ENCODE assay signal across 22 mouse cellular contexts in genomic region chr10:119058493-119059020, GRCm38 (mm10).
A peak's percentile ranks its signal among the peaks of the same experiment; 100 is the strongest.
DNase-seq lines count a peak whose midpoint lies in the region; ATAC-seq and TF ChIP-seq lines count a peak whose summit lies in the region.
"Had no signal": no experiment of that assay in that cellular context is flagged by ENCODE, and none has a peak within 500 bp of the region (broad histone marks: within the 10 kb centered on the region; RNA-seq: fewer than 3 reads in every experiment).

No protein-coding gene starts in this region.

- H3K4me1 ChIP-seq in kidney, adult 2 months (ENCODE audit: control insufficient read depth, insufficient read depth, low read length), result peaks cover 4% of the 10 kb centered on the region; the same call in 1 of the 2 replicates
- H3K4me1 ChIP-seq in lung, postnatal 0 days (ENCODE audit: insufficient read depth, low read depth, low read length), result peaks cover 14% of the 10 kb centered on the region; the same call in 1 of the 2 replicates
- H3K4me1 ChIP-seq in intestine, embryonic 14.5 days (replicated peaks; ENCODE audit: control insufficient read depth, insufficient read depth, low read length), result peaks cover 12% of the 10 kb centered on the region; the same call in 1 of the 2 replicates
- no peaks in the 10 kb centered on the region for H3K4me1 ChIP-seq in stomach, embryonic 15.5 days
- H3K4me1 ChIP-seq: forebrain, embryonic 12.5 days had no signal

- no peak overlapping the region for H3K9ac ChIP-seq in lung, postnatal 0 days (replicated peaks; ENCODE audit: low read depth)
- H3K9ac ChIP-seq in intestine, embryonic 14.5 days (ENCODE audit: low read length), result no peak overlapping the region
- H3K9ac ChIP-seq in stomach, embryonic 15.5 days, result no peak overlapping the region
- H3K9ac ChIP-seq: embryonic facial prominence, embryonic 13.5 days; forebrain, embryonic 12.5 days; heart, embryonic 15.5 days; hindbrain, embryonic 15.5 days had no signal

- no peak overlapping the region for H3K27ac ChIP-seq in kidney, adult 2 months (ENCODE audit: insufficient read depth, low read depth, low read length)
- H3K27ac ChIP-seq in lung, postnatal 0 days (ENCODE audit: low read length), result no peak overlapping the region
- H3K27ac ChIP-seq in intestine, embryonic 14.5 days (ENCODE audit: low read depth), result no peak overlapping the region
- no peak overlapping the region for H3K27ac ChIP-seq in stomach, embryonic 15.5 days
- H3K27ac ChIP-seq: embryonic facial prominence, embryonic 13.5 days; forebrain, embryonic 12.5 days; heart, adult 2 months; heart, embryonic 15.5 days; hindbrain, embryonic 15.5 days had no signal

- peak; percentile 34; the same call in 1 of the 2 replicates for TF ChIP-seq EP300 in lung, postnatal 0 days (IDR thresholded peaks at IDR 0.05)

- ATAC-seq in lung, postnatal 0 days, result no peak; the same call in 1 of the 2 replicates
- peak; percentile 75; the same call in 1 of the 2 replicates for ATAC-seq in intestine, embryonic 14.5 days (replicated peaks; ENCODE audit: low FRiP score, low TSS enrichment, low read depth)
- 0 out of 2 replicates have a peak, but pooled peaks have one; percentile 43 for ATAC-seq in stomach, embryonic 15.5 days (ENCODE audit: insufficient read depth, low FRiP score, low read depth)
- ATAC-seq: forebrain, embryonic 16.5 days had no signal

- DNase-seq in kidney, adult 2 months, result peak; percentile 21
- DNase-seq in kidney, adult 11 months, result no peak
- peak; percentile 27 for DNase-seq in lung, postnatal 0 days (ENCODE audit: low spot score)
- DNase-seq in lung, postnatal 10 days, result no peak
- no peak for DNase-seq in intestine, embryonic 14.5 days (ENCODE audit: low spot score)
- no peak for DNase-seq in left cerebral cortex, postnatal 36 days (ENCODE audit: low spot score in 2 of 2)
- no peak for DNase-seq in gastrocnemius, postnatal 25 days
- DNase-seq: adrenal gland, adult 2 months; adrenal gland, postnatal 25 days; cerebellum, adult 11 months; cerebellum, adult 8-10 months; cerebellum, postnatal 25 days; gastrocnemius, postnatal 10 days; heart, adult 2 months; heart, postnatal 36 days had no signal

- H3K4me2 ChIP-seq in lung, postnatal 0 days (replicated peaks; ENCODE audit: low read depth, low read length), result no peak overlapping the region
- H3K4me2 ChIP-seq in intestine, embryonic 14.5 days (ENCODE audit: low read length), result no peak overlapping the region
- H3K4me2 ChIP-seq in stomach, embryonic 15.5 days, result no peak overlapping the region
- H3K4me2 ChIP-seq: embryonic facial prominence, embryonic 13.5 days; forebrain, embryonic 12.5 days; heart, embryonic 11.5 days; heart, embryonic 15.5 days; hindbrain, embryonic 15.5 days had no signal

- H3K27me3 ChIP-seq in kidney, adult 2 months (replicated peaks; ENCODE audit: control insufficient read depth, insufficient read depth, low read length), result no peaks in the 10 kb centered on the region
- no peaks in the 10 kb centered on the region for H3K27me3 ChIP-seq in lung, postnatal 0 days (replicated peaks; ENCODE audit: insufficient read depth, low read length)
- no peaks in the 10 kb centered on the region for H3K27me3 ChIP-seq in intestine, embryonic 14.5 days (replicated peaks; ENCODE audit: control insufficient read depth, insufficient read depth, low read length)
- no peaks in the 10 kb centered on the region for H3K27me3 ChIP-seq in stomach, embryonic 15.5 days (replicated peaks)
- H3K27me3 ChIP-seq: embryonic facial prominence, embryonic 13.5 days; forebrain, embryonic 12.5 days; heart, embryonic 15.5 days; hindbrain, embryonic 15.5 days had no signal

- intact Hi-C loops in left cerebral cortex, postnatal 36 days (cut with DNase I), result no loop called here

- no peak for TF ChIP-seq POLR2A in kidney, adult 2 months (IDR thresholded peaks at IDR 0.05; ENCODE audit: low read depth, low read length)

- H3K36me3 ChIP-seq in kidney, adult 2 months (ENCODE audit: control insufficient read depth, insufficient read depth, low read length), result no peaks in the 10 kb centered on the region
- no peaks in the 10 kb centered on the region for H3K36me3 ChIP-seq in lung, postnatal 0 days (ENCODE audit: insufficient read depth, low read length)
- no peaks in the 10 kb centered on the region for H3K36me3 ChIP-seq in intestine, embryonic 14.5 days (ENCODE audit: control insufficient read depth, insufficient read depth, low read length)
- H3K36me3 ChIP-seq in stomach, embryonic 15.5 days, result no peaks in the 10 kb centered on the region
- H3K36me3 ChIP-seq: embryonic facial prominence, embryonic 13.5 days; forebrain, embryonic 12.5 days; heart, embryonic 15.5 days; hindbrain, embryonic 15.5 days had no signal

- 77% methylated on average over 10 of the region's 10 CpGs for WGBS in kidney, adult 2 months
- WGBS in lung, postnatal 0 days, result 61% methylated on average over 10 of the region's 10 CpGs
- WGBS in intestine, embryonic 14.5 days, result 58% methylated on average over 10 of the region's 10 CpGs
- 63% methylated on average over 10 of the region's 10 CpGs for WGBS in stomach, embryonic 15.5 days

- no peaks in the 10 kb centered on the region for H3K9me3 ChIP-seq in lung, postnatal 0 days (ENCODE audit: low read length)
- H3K9me3 ChIP-seq in intestine, embryonic 14.5 days (ENCODE audit: control insufficient read depth, low read length), result no peaks in the 10 kb centered on the region
- H3K9me3 ChIP-seq in stomach, embryonic 15.5 days, result no peaks in the 10 kb centered on the region
- H3K9me3 ChIP-seq: embryonic facial prominence, embryonic 13.5 days; forebrain, embryonic 12.5 days; heart, embryonic 15.5 days; hindbrain, embryonic 15.5 days had no signal

- no peak for TF ChIP-seq CTCF in kidney, adult 2 months (conservative IDR thresholded peaks at IDR 0.05; ENCODE audit: insufficient read depth, insufficient read length, low read depth, low read length)
- no peak for TF ChIP-seq CTCF in lung, postnatal 0 days (IDR thresholded peaks at IDR 0.05)

- no peak overlapping the region for H3K4me3 ChIP-seq in kidney, adult 2 months (ENCODE audit: insufficient read depth, low read depth, low read length)
- no peak overlapping the region for H3K4me3 ChIP-seq in lung, postnatal 0 days (ENCODE audit: low read depth, low read length)
- no peak overlapping the region for H3K4me3 ChIP-seq in intestine, embryonic 14.5 days (ENCODE audit: low read depth, low read length)
- H3K4me3 ChIP-seq in stomach, embryonic 15.5 days (replicated peaks), result no peak overlapping the region
- H3K4me3 ChIP-seq: embryonic facial prominence, embryonic 13.5 days; forebrain, embryonic 12.5 days; heart, adult 2 months; heart, embryonic 15.5 days; hindbrain, embryonic 15.5 days had no signal

Comparison
In these comparisons a context has a peak if more than half of its experiments do, and no peak if none do; other contexts are left out.
1. DNase-seq: peak in kidney, adult 2 months (single experiment) and lung, postnatal 0 days (single experiment); none in kidney, adult 11 months (single experiment), lung, postnatal 10 days (single experiment), intestine, embryonic 14.5 days (single experiment), left cerebral cortex, postnatal 36 days (0 of 2) and gastrocnemius, postnatal 25 days (single experiment).